Mouse (Mus musculus): ENCODE results near the gene Dip2c. TPM values are rescaled to one million over a fixed set of nuclear protein-coding genes. Genes with fewer than 3 reads are reported as not detected.

Dip2c gene
- polyA plus RNA-seq (2016; fragmentation: Nextera tagmentation; extraction: Ambion mirVana): 3.8 and 4.9 TPM in 2 replicates

DNA sequence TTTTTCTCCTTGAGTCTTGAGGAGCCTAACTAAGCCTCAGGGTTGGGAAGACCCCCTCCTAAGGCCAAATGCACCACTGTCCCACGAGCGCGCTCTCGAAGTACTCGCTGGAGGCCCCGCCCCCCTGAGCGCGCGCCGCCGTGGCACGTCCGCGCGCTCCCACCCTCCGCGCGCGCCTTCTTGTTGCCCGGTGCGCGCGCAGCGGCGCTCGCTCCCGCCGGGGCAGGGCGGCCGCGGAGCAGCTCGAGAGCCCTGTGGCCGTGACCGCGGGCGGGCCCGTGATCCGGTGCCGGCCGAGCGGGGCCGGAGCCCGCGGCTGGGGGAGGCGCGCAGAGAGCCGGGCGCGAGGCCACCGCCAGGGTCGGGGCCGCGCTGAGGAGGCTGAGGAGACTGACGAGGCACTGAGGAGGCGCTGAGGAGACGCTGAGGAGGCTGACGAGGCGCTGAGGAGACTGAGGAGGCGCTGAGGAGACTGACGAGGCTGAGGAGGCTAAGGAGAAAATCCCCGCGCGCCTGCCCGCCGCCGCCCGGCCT is at the start of gene Dip2c:
TSS of gene Dip2c (plus strand) at position 207 of the 534 bp plus-strand sequence.
- H3K9me3 ChIP-seq (replicated peaks): no peaks in the 10 kb centered on the region
- peaks cover 13% of the 10 kb centered on the region for H3K4me1 ChIP-seq
- H3K4me3 ChIP-seq: peak within 1 kb of the TSS; percentile 92
- no peaks in the 10 kb centered on the region for H3K36me3 ChIP-seq
- peak within 1 kb of the TSS; percentile 97 for H3K27ac ChIP-seq
- peak; percentile 89 for DNase-seq (ENCODE audit: low spot score)
- no peaks in the 10 kb centered on the region for H3K27me3 ChIP-seq (ENCODE audit: low read depth, poor library complexity, severe bottlenecking)
- under 1% methylated on average over 66 of the region's 67 CpGs for WGBS

DNA sequence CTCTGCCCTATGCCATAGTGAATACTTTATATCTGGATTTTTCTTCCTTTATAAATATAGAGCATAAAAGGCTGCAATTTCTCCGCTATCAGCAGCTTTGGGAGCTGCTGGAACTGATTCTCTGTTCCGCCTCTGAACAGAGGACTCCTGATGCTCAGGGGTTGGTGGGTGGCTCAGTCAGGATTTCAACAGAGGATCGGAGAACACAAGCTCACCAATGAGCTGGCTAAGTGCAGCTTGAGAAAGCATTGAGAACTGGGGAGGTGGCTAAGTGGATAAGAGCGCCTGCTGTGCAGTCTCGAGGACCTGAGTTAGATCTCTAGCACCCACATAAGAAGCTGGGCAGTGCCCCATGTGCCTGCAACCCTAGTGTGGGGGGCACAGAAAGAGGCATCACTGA is 49.2 kb upstream of the Dip2c start:
- Histone ChIP-seq H3K4me1 (no peaks in the 10 kb centered on the region), H3K27me3 (ENCODE audit: low read depth, poor library complexity, severe bottlenecking) (no peaks in the 10 kb centered on the region), H3K36me3 (no peaks in the 10 kb centered on the region), H3K27ac (no peak overlapping the region), H3K4me3 (no peak overlapping the region), H3K9me3 (replicated peaks) (no peaks in the 10 kb centered on the region)
- no peak for DNase-seq (ENCODE audit: low spot score)
- 91% methylated on average over 5 of the region's 5 CpGs for WGBS

DNA sequence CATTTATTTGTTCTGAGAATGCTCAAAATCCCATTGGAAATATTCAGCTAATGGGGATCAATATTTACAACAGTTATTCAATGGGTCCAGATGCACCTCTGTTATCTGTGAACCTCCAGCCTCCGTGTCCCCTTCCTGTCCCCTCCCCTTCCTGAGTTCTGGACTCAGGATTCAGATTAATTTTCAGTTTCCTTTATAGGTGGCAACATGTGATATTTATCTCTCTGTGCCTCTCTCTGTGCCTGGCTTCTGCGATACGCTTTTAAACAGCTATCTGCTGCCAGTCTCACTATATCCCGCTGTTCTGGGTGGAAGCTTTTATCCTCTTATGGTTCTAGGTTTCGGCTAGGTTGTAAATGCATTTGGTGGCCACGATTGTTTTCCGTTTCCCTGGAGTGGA is 38.8 kb upstream of the Dip2c start:
- H3K4me1 ChIP-seq: no peaks in the 10 kb centered on the region
- no peak overlapping the region for H3K27ac ChIP-seq
- H3K4me3 ChIP-seq: no peak overlapping the region
- H3K9me3 ChIP-seq (replicated peaks): no peaks in the 10 kb centered on the region
- 90% methylated on average over 7 of the region's 7 CpGs for WGBS
- no peak for DNase-seq (ENCODE audit: low spot score)
- H3K36me3 ChIP-seq: no peaks in the 10 kb centered on the region
- no peaks in the 10 kb centered on the region for H3K27me3 ChIP-seq (ENCODE audit: low read depth, poor library complexity, severe bottlenecking)

DNA sequence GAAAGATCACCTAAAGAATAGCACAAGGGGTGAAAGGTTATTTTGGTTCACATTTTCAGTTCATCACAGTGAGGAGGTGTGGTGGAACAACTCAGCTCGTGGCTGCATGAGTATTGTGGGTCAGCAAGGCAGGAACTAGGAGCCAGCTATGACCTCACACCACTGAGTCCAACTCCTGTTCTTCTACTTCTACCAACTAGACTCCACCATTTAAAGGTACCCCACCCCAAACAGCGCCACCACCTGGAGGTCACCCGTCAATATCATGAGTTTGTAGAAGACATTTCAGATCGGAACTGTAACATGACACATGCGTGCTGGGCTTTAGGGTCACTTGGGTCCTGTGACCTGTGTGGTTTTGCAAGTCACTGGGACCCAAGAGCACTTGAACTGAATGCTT is 37.2 kb upstream of the Dip2c start:
- Histone ChIP-seq H3K27ac (no peak overlapping the region), H3K36me3 (no peaks in the 10 kb centered on the region), H3K4me3 (no peak overlapping the region), H3K4me1 (no peaks in the 10 kb centered on the region), H3K9me3 (replicated peaks) (no peaks in the 10 kb centered on the region), H3K27me3 (ENCODE audit: low read depth, poor library complexity, severe bottlenecking) (no peaks in the 10 kb centered on the region)
- WGBS: 94% methylated on average over 5 of the region's 5 CpGs
- DNase-seq (ENCODE audit: low spot score): no peak

DNA sequence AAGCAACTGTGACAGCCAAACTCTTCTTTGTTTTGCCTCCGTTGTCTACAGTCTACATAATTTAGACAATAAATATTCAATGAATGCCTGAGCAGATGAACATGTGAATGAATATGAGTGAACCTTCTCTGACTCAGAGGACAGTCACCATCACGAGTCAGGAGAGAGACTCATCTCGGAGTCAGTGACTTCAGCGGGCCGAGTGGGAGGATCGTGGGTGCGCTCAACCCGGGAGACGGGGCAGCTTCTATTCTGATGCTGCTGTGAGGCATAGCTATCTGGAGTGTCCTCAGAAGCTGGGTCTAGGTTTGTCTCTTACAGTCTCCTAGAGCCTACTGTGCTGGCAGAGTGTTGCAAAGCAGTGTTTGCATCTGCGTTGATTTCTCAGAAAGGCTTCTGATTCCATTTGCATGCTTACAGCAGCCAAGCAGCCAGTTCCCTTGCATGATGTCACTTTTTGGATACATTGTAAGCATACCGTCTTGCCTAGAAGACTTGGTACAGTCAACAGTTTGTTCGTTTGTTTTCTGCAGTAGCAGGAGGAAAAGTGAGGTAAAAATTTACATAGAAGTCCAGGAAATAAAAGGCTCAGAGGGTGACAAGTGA is 36.6 kb upstream of the Dip2c start:
- no peak overlapping the region for H3K4me3 ChIP-seq
- DNase-seq (ENCODE audit: low spot score): no peak
- H3K36me3 ChIP-seq: no peaks in the 10 kb centered on the region
- H3K4me1 ChIP-seq: no peaks in the 10 kb centered on the region
- 92% methylated on average over 12 of the region's 12 CpGs for WGBS
- H3K27me3 ChIP-seq (ENCODE audit: low read depth, poor library complexity, severe bottlenecking): no peaks in the 10 kb centered on the region
- no peaks in the 10 kb centered on the region for H3K9me3 ChIP-seq (replicated peaks)
- H3K27ac ChIP-seq: no peak overlapping the region

DNA sequence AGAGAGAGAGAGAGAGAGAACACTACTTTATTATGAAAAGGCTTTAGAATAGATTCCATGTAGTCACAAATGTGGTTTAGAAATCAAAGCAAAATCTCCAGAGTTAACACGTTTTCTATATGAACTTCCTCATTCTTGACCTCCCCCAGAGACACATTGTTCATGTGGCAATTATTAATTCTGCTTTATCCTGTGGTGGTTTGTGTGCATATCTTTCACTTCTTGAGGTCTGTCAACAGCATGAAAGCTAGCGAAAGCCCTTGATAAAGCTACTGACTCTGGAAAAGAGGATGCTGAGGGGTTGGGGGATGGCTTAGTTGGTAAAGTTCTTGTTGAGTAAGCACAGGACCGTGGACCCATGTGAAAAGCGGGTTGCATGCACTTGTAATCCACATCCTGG is 14.6 kb upstream of the Dip2c start:
- H3K9me3 ChIP-seq (replicated peaks): no peaks in the 10 kb centered on the region
- no peak for DNase-seq (ENCODE audit: low spot score)
- no peaks in the 10 kb centered on the region for H3K27me3 ChIP-seq (ENCODE audit: low read depth, poor library complexity, severe bottlenecking)
- H3K36me3 ChIP-seq: no peaks in the 10 kb centered on the region
- no peak overlapping the region for H3K27ac ChIP-seq
- H3K4me3 ChIP-seq: no peak overlapping the region
- H3K4me1 ChIP-seq: no peaks in the 10 kb centered on the region
- 80% methylated on average over 4 of the region's 4 CpGs for WGBS

DNA sequence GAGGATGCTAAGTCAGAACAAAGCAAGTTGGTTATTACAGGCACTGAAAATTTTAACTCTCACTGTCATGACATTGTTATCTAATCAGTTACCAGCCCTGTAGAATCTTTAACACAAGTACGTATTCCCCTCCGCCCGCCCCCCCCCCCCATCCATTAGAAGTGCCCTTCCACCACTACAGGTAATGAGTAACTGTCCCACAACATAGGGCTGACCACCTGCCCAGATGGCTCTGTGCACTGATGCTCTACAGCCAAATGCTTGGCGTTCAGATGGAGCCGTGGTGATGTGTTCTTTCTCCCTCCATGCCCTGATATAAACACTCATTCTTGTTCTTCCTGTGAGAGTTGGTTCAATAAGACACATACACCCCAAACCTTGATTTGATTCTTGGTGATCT is 10.8 kb upstream of the Dip2c start:
- H3K27me3 ChIP-seq (ENCODE audit: low read depth, poor library complexity, severe bottlenecking): no peaks in the 10 kb centered on the region
- no peak overlapping the region for H3K4me3 ChIP-seq
- no peak for DNase-seq (ENCODE audit: low spot score)
- H3K36me3 ChIP-seq: no peaks in the 10 kb centered on the region
- no peaks in the 10 kb centered on the region for H3K4me1 ChIP-seq
- H3K9me3 ChIP-seq (replicated peaks): no peaks in the 10 kb centered on the region
- 98% methylated on average over 5 of the region's 5 CpGs for WGBS
- no peak overlapping the region for H3K27ac ChIP-seq

DNA sequence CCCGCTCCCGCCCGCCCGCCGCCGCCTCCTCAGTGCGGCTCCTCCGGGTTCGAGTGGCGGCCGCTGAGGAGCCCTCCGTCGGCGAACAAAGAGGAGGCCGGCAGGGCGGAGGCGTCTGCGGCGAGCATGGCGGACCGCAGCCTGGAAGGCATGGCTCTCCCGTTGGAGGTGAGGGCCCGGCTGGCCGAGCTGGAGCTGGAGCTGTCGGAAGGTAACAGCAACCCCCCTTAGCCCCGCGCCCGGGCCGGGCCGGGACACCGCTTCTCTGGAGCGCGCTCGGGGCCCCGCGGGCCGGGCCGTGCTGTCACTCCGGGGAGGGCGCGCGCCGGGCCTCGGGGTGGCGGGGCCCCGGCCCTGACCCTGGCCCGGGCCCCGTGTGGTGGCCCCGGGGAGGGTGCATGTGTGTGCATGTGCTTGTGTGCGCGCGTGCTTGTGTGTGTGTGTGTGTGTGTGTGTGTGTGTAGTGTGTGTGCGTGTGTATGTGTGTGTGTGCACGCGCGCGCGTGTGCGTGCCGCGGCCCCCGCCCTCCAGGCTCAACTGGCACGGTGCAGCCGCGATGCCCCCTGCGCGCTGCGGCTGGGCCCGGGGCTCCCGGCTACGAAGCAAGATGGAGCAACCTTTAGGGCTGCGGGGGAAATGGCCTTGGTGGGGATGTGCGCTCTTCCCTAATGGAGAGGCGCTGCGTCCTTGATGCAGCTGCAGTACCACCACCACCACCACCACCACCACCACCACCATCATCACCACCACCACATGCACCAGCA is 710 bp downstream of the Dip2c start:
- Histone ChIP-seq H3K27ac (peak overlapping the region; percentile 97), H3K9me3 (replicated peaks) (no peaks in the 10 kb centered on the region), H3K4me1 (peaks cover 13% of the 10 kb centered on the region), H3K27me3 (ENCODE audit: low read depth, poor library complexity, severe bottlenecking) (no peaks in the 10 kb centered on the region), H3K4me3 (peak overlapping the region; percentile 92), H3K36me3 (no peaks in the 10 kb centered on the region)
- under 1% methylated on average over 75 of the region's 75 CpGs for WGBS
- DNase-seq (ENCODE audit: low spot score): peak; percentile 70

DNA sequence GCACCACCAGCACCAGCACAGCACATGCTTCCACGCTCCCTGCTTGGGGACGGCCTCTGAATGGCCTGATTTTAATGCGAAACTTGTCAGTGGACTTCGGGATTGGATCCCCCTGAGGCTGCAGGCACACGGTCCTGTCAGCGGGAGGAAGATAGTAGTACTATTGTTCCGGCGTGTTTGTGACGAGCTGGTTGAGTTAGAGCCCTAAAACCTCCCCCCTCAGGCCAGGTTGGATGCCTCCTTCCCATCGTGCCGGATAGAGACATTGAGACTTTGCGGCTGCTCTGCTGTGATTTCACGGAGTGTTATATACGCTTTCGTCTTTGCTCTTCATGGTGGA is 1.3 kb downstream of the Dip2c start:
- Histone ChIP-seq H3K36me3 (no peaks in the 10 kb centered on the region), H3K4me3 (peak overlapping the region; percentile 92), H3K27ac (peak overlapping the region; percentile 97), H3K4me1 (peaks cover 13% of the 10 kb centered on the region), H3K27me3 (ENCODE audit: low read depth, poor library complexity, severe bottlenecking) (no peaks in the 10 kb centered on the region), H3K9me3 (replicated peaks) (no peaks in the 10 kb centered on the region)
- 1% methylated on average over 15 of the region's 15 CpGs for WGBS
- DNase-seq (ENCODE audit: low spot score): no peak

DNA sequence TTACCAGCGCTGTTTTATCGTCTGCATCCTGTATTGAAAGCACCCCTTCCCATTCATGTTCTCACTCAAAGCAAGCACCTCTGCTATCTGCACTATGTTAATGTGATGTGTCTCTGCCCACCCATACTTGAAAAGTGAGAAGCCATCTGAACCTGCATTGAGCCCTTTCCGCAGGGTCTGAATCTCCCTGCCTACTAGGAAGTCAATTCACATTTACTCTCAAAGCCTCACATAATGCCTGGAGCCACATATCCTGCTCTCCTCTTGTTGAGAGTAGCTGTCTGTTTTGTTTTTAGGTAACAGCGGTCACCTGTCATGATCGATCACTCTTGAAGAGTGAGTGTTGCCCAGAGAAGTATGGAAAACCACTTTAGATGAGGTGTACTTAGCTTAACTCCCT is 2.3 kb downstream of the Dip2c start:
- no peaks in the 10 kb centered on the region for H3K36me3 ChIP-seq
- DNase-seq (ENCODE audit: low spot score): peak; percentile 21
- WGBS: 85% methylated on average over 5 of the region's 5 CpGs
- peaks cover 13% of the 10 kb centered on the region for H3K4me1 ChIP-seq
- 0 out of 2 replicates have a peak overlapping the region, but pooled peaks have one; percentile 92 for H3K4me3 ChIP-seq
- H3K27ac ChIP-seq: no peak overlapping the region
- H3K27me3 ChIP-seq (ENCODE audit: low read depth, poor library complexity, severe bottlenecking): no peaks in the 10 kb centered on the region
- no peaks in the 10 kb centered on the region for H3K9me3 ChIP-seq (replicated peaks)

DNA sequence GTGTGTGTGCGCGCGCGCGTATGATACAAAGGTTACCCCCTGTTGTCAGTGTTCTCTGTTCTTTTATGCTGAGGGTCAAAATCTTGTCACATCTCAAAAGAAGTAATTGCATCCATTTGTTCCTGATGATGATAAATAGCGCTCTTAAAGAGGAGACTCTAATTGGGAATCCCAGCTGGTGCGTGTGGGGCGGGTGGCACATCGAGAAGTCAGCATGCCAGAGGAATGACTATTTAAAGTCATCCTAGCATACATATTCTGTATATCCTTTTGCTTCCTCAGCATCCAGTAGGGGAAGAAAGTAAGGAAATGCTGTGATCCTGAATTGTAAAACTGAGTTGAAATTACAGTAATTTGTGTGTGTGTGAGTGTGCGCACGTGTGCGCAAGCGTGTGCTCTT is 6.7 kb downstream of the Dip2c start:
- Histone ChIP-seq H3K4me1 (peaks cover 6% of the 10 kb centered on the region; the same call in 1 of the 2 replicates), H3K4me3 (no peak overlapping the region), H3K27me3 (ENCODE audit: low read depth, poor library complexity, severe bottlenecking) (no peaks in the 10 kb centered on the region), H3K27ac (no peak overlapping the region), H3K9me3 (replicated peaks) (no peaks in the 10 kb centered on the region), H3K36me3 (no peaks in the 10 kb centered on the region)
- no peak for DNase-seq (ENCODE audit: low spot score)
- WGBS: 59% methylated on average over 13 of the region's 13 CpGs

DNA sequence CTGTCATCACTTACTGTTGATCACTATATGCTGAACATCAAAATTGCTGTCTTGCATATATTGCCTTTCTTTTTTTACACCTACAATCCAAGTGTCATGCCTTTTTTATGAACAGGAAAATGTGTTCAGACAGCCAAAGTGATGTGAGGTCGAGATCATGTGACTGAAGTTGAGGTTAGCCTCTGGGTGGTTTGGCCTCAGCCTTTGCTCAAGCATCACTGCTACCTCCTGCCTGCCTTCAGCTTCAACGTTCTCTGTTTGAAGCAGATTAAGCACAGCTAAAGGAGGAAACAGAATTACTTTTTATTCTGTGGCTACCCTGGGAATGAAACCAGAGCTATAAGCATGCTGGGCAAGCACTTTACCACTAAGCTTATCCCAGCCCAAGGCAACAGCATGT is 13.6 kb downstream of the Dip2c start:
- no peak for DNase-seq (ENCODE audit: low spot score)
- Histone ChIP-seq H3K36me3 (no peaks in the 10 kb centered on the region), H3K4me3 (no peak overlapping the region), H3K4me1 (no peaks in the 10 kb centered on the region), H3K27me3 (ENCODE audit: low read depth, poor library complexity, severe bottlenecking) (no peaks in the 10 kb centered on the region), H3K9me3 (replicated peaks) (no peaks in the 10 kb centered on the region), H3K27ac (no peak overlapping the region)
- WGBS: 64% methylated on average over 2 of the region's 2 CpGs

DNA sequence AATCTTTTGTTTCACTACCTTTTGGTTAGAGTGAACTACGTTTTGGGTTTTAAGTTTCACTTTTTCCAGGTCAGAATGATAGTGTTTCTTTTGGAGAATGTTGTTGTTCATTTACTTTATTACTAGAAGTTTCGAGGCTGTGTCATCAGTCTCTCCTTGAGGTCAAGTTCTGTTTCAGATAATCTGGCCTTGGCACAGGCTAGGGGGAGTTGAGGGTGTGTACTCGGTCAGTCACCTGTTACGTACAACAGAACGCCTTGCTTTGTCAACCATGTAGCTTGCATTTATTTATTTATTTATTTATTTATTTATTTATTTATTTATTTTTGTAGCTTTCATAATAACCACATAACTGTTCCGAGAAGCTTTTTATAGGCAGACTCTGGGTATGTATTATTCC is 20.0 kb downstream of the Dip2c start:
- Histone ChIP-seq H3K27ac (no peak overlapping the region), H3K4me3 (no peak overlapping the region), H3K4me1 (no peaks in the 10 kb centered on the region), H3K9me3 (replicated peaks) (no peaks in the 10 kb centered on the region), H3K36me3 (no peaks in the 10 kb centered on the region), H3K27me3 (ENCODE audit: low read depth, poor library complexity, severe bottlenecking) (no peaks in the 10 kb centered on the region)
- no peak for DNase-seq (ENCODE audit: low spot score)
- 89% methylated on average over 6 of the region's 6 CpGs for WGBS
